Mouse (Mus musculus) hematopoietic stem cell, adult 5-6 weeks (primary cell): ENCODE measurements around the gene Gatb. TPM values are rescaled to one million over a fixed set of nuclear protein-coding genes. Genes with fewer than 3 reads are reported as not detected.
"Not testable (repeated sequence)": the region's sequence is repeated elsewhere in the genome, so short reads cannot be mapped to it uniquely, and the experiment has no call there.

ENCODE experiments used
- ATAC-seq, 2 experiments: fragments of 125-278 bp in 1 of 2; replicated peaks in 1 of 2; 2 replicates each; pipeline ENCODE4 v1.8.0; 2016 to 2017; ENCODE audit warnings: inconsistent platforms in 2 of 2, mild to moderate bottlenecking in 2 of 2, moderate number of reproducible peaks in 2 of 2, low read depth in 1 of 2, moderate TSS enrichment in 1 of 2; ENCODE audit not compliant: low FRiP score in 2 of 2, poor library complexity in 2 of 2, severe bottlenecking in 2 of 2, insufficient read depth in 1 of 2, low TSS enrichment in 1 of 2
- total RNA-seq: library from RNA; stranded (forward); fragments of 172-1452, 232-1000 nt; gene quantifications from 2 replicates; pipeline ENCODE4 v1.2.3, GENCODE M21; 2017

Gatb gene
- 14.3 and 16.4 TPM in 2 replicates for total RNA-seq

- peak; percentile 98 to 99 for ATAC-seq
Observed at GRCm38 (mm10) chr3:85573864-85574830, at the start of gene Gatb. TSS of gene Gatb (plus strand) at chr3:85574119.

GRCm38 (mm10) chr3:85530601-85531161 is 43.2 kb upstream of the Gatb start:
- ATAC-seq, result no peak

DNA sequence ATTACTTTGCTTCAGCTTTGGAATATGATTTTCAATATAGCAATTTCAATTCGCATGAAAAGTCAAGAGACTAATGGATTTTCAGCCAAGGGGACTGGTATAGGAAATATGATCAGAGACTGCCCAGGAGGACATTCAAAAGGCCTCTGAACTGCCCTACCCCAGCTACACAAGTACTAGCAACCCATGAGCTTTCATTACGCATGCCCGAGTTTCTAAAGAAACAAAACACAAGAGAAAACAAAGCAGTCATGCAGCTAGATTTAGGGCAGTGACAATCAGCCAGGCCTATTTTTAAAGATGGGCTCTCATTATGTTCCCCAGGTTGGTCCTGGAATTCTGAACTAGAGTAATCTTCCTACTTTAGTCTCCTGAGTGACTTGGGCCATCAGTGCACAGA is 41.5 kb upstream of the Gatb start:
- ATAC-seq, result no peak

- no peak for ATAC-seq
Observed at GRCm38 (mm10) chr3:85535042-85535441, 38.9 kb upstream of the Gatb start.

DNA sequence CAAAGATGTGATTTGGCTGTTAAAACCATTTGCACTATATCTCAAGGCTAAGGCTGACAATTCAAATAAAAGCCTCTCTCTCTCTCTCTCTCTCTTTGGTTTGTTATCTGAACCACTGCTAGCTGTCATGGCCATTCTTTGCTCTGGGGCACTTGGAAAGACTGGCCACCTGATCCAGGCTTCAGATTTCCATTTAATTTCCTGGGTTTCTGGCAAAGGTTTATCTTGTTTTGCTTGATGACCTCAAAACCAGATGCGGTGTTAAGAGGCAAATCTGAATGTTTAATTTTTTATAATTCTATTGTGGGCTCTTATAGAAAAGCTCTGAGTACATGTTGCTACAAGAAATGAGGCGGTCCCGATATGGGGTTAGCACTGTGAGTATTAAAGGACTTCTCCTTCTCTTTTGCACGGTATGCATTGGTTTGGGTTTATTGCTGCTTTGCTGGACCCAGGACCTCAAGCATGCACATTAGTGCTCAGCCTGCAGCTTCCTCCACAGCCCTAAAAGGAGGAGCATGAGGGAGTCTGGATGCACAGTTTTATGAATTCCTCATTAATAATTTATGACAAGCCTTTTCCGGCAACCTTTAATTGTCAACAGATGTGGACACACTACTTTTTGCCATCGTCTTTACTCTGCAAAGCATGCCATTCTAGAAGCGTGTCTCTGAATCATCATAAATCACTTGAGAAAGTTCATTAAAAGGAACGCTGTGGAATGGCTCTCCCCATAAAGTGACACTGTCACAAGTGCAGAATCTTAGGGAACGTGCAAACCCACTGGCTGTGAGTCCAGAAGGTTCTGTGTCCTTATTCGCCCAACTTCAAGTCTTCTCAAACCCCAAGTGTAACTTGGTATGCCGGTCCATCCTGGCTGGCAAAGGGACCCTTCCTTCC is 38.0 kb upstream of the Gatb start:
- ATAC-seq, result no peak

DNA sequence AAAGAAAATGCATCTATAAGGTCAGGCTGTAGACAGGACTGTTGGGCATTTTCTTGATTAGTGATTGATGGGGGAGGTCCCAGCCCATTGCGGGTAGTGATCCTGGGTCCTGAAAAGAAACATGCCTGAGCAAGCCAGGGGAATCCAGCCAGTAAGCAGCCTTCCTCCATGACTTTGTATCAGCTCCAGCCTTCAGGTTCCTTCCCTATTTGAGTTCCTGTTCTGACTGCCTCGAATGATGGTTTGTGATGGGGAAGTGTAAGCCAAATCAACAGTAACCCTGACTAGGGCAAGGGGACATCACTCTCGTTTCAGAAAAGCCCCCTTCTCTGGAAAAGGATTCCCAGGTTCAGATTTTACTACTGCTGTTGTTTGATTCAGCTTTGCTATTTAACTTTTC is 31.2 kb upstream of the Gatb start:
- ATAC-seq, result peak; percentile 66 to 81; a peak in 3 of 4 replicates

DNA sequence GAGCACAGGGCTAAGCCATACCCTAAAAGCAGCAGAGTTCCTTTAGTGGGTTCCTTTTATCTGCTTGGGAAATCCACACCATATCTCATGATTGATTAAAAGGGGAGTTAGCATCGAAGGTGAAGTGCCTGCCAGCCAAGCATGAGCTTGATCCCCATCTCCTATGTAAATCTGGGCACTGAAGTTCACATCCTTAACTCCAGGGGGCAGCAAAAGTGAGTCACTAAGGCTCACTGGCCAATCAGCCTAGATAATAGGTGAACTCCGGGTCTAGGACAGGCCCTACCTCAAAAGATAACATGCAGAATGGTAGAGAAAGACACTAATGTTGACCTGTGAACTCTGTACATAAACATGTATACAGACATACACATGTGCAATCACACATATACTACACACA is 30.3 kb upstream of the Gatb start:
- ATAC-seq, result 0 out of 4 replicates have a peak, but pooled peaks of 1 of the 2 experiments have one; percentile 22

DNA sequence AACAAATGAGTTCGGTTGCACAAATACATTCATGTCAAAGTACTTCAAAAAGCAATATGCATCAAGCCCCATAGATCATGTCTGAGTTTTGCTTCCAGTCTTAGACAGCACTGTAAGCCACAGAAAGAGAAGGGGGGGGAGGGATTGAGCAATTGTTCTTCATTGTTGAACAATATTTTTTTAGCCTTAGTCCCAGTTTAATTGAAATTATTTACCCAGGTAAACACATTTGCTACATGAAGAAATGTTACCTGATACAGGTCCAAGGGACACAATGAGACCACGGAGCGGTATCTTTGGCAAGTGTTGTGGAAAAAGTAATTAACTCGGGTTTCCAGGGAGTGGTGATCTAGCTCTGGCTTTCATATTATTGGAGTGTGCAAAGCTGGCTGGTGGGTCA is 23.6 kb upstream of the Gatb start:
- no peak for ATAC-seq

DNA sequence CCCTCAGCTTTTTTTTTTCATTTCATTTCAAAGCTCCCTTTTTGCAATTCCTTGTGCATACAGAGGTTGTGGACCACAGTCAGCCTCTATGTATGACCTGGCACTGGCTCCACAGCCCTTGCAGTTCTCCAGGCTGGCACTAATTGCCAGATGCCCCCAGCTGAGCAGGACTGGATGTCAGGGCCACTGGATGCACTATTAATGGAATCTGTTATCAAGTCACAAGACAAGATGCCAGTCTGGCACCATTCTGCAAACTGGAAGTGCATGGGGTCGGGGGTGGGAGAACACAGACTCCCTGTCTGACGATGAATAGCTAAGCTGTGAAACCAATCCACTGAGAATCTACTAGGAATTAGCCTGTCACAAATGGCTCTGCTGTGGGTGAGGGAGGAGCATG is 22.6 kb upstream of the Gatb start:
- no peak for ATAC-seq

DNA sequence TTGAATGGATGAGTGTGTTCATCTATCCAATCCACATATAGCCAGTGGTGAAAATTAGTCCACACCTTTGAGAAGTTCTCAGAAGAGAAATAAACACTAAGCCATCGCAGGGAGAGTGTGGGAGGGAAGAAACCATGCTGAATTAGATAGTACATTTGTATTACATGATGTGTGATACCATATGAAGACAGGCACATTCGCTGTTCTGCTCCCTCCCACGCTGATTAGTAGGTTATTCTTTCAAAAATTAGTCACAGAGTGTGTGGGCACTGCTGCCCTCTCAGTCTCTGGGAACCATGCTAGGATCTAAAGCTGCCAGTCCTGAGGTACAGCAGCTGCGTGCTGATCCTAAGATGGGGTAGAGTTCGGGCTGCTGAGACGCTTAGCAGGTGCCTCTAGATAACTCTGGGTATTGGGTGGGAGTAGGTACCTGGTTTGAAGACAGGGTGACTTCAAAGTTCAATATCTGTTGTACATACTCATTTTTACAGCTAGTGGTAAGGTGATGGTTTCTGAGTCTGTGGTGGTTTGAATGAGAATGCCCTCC is 20.1 kb upstream of the Gatb start:
- no peak for ATAC-seq

DNA sequence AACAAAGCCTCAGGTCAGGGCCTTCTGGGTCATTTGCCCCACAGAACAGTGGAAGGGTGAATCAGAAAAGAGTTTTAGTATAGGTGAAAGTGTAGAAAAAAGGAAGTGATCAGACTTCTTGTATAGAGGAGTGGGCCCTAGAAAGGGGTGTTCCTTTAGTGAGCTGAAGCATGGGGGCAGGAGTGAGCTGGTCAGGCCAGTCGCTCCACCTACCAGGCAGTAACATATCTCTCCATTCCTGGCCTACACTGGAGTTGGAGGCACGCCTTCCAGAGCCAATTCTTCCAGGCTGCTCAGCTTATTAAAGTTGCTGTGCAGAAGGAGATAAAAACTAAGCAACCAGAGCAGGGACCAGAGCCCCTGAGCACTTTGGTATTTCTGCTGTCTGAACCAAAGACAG is 9.3 kb upstream of the Gatb start:
- no peak for ATAC-seq

- peak; percentile 40 to 52; a peak in 2 of 4 replicates for ATAC-seq
Observed at GRCm38 (mm10) chr3:85571276-85571675, 2.6 kb upstream of the Gatb start.

DNA sequence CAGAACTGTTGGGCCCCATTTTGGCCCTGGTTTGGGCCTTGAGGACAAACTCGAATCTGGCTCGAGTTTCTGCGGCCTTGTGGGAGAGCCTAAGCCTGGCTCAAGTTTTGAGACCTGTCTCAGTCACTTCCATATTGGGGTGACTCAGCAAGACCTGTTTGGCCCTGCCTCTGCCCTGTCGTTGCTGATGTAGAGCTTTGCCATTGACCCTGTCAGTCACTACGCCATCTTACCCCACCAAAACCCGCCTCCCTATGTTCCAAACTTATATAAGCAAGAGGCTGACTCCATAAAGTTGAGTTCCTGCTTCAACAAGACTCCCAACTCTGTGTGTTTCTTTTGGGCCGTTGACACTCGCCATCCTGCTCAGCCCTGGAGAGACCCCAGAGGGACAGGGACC is 1.4 kb upstream of the Gatb start:
- ATAC-seq, result not testable (repeated sequence)

GRCm38 (mm10) chr3:85573216-85573863 is 579 bp upstream of the Gatb start:
- no peak for ATAC-seq

- ATAC-seq, result no peak
Observed at GRCm38 (mm10) chr3:85582726-85583125, 8.8 kb downstream of the Gatb start.

- no peak for ATAC-seq
Observed at GRCm38 (mm10) chr3:85583194-85583593, 9.3 kb downstream of the Gatb start.

- no peak for ATAC-seq
Observed at GRCm38 (mm10) chr3:85584966-85585365, 11.0 kb downstream of the Gatb start.
